Mouse (Mus musculus): Measurements from ENCODE around the gene Atp1a2.

- TF ChIP-seq CTCF (IDR thresholded peaks at IDR 0.05; ENCODE audit: low read depth) (no peak), EP300 (IDR thresholded peaks at IDR 0.05; ENCODE audit: low read depth) (no peak)
Observed at GRCm38 (mm10) chr1:172273386-172273785, 24.5 kb downstream of the Atp1a2 start.
